Mouse (Mus musculus) fibroblast of lung, adult 2 months (primary cell): ENCODE results near the gene Mybbp1a.
"Not testable (repeated sequence)": the region's sequence is repeated elsewhere in the genome, so short reads cannot be mapped to it uniquely, and the experiment has no call there.

Experiments
- DNase-seq: peaks from one replicate; pipeline ENCODE4 v3.0.0-alpha.2; 2011; ENCODE audit warnings: low read depth

The Mybbp1a gene

GRCm38 (mm10) chr11:72413601-72414190, 27.5 kb upstream of the Mybbp1a start:
- DNase-seq = no peak

GRCm38 (mm10) chr11:72415155-72415554, 26.0 kb upstream of the Mybbp1a start:
- DNase-seq = no peak

GRCm38 (mm10) chr11:72416666-72417065, 24.5 kb upstream of the Mybbp1a start:
- DNase-seq = no peak

DNA sequence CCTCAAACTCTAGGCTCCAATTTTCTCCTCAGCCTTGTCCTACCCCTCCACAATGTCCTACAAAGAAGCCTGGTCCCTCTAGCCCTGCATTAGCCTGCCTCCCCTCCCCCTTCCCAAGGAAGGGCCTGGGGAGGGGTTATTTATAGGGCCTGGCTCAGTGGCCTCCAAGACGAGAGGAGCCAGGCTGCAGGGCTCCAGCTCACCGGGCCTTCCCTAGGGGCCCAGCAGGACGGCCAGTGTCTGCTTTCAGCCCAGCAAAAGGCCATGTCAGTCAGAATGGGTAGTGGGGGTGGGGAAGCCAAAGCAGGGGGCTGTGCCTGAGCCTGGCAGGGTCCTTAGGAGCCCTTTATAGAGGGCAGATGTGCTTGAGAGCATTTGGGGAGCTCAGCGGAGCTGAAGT, 23.8 kb upstream of the Mybbp1a start:
- DNase-seq = no peak

DNA sequence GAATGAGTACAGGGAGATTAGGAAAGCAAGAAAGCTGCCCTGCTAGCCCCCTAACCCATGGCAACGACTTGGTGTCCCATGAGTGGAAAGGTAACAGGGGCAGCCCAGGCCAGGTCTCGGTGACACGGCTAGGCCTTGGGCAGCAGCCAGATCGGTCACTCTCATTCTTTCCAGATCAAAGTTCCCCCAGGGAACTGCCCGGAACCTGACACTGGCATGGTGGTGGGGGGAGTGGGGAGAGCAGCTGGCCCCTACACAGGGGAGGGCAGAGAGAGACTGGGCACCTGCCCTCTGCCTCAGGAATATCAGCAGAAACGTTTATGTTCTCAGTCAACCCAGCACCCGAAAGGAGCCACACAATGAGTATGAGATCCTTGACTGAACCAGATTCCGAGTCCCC, 22.9 kb upstream of the Mybbp1a start:
- DNase-seq = no peak

GRCm38 (mm10) chr11:72419006-72419405, 22.1 kb upstream of the Mybbp1a start:
- DNase-seq = no peak

DNA sequence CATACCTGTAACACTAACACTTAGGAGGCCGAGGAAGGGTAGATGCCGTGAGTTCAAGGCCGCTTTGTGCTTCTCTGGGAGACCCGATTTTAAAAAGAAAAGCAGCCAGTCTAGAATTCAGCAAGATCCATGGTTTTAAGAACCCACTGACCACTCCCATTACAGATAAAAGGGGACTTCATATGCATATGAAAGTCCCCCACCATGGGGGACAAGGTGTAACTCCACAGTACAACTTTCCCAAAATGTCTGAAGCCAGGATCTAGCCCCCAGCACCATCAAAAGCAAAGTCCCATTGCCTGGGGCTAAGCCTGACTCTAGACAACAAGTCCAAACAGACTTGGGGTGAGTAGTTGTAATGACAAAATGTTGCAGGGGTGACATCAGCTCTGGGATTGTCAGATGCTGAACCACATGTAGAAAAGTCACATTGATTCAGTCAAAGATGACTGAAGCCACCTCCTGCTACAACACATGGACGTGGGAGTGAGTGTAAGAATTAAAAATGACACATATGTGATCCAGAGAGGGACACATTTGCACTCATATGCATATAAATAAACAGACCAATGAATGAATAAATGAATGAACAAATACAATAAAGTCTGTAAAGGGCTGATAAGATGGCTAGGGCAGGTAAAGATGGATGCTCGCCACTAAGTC, 20.6 kb upstream of the Mybbp1a start:
- no peak for DNase-seq

DNA sequence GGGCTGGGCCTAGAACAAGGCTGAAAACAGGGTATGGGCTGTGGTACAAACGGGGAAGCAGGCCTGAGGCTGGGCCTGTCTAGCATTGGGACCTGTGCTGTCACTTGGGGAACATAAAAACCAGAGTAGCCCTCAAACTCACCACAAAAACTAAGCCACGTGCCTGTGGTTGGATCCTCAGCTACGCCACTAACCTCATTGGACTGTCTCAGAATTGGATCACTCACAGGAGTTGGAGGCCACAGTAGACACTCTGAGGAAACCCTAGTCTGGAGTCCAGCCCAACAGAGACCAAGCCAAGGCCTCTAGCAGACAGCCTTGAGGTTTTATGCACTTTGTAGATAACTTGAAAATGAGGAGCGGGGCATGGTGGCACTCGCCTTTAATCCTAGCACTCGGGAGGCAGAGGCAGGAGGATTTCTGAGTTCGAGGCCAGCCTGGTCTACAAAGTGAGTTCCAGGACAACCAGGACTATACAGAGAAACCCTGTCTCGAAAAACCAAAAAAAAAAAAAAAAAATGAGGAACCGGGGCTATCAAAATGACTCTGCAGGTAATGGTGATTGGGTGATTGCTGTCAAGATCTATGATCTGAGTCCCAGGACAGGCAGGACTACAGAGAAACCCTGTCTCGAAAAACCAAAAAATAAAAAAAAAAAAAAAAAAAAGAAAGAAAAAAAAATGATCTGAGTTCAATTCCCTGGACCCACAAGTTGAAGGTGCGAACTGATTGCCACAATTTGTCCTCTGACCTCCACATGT, 19.5 kb upstream of the Mybbp1a start:
- no peak for DNase-seq

- DNase-seq = no peak
These were observed 17.5 kb upstream of the Mybbp1a start for GRCm38 (mm10) chr11:72423686-72424085.

DNA sequence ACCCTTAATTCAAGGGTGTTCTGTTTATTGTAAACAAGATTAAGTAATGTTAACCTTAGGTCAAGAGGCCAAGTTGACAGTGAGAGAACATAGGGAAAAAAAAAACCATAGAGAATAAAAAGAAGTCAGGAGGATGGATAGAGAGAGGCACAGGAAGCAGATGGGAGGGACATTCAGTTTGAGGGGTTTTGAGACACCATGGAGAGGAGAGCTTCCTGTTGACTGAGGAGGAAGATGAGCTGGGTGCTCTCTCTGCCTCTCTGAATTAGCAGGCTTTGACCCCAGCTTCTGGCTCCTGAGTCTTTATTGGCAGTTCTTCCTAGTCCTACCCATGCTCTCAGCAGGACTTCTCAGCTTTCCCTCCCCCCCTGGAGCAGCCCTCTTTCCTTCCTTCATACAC, 16.0 kb upstream of the Mybbp1a start:
- no peak for DNase-seq

GRCm38 (mm10) chr11:72426884-72427283, 14.3 kb upstream of the Mybbp1a start:
- no peak for DNase-seq

DNA sequence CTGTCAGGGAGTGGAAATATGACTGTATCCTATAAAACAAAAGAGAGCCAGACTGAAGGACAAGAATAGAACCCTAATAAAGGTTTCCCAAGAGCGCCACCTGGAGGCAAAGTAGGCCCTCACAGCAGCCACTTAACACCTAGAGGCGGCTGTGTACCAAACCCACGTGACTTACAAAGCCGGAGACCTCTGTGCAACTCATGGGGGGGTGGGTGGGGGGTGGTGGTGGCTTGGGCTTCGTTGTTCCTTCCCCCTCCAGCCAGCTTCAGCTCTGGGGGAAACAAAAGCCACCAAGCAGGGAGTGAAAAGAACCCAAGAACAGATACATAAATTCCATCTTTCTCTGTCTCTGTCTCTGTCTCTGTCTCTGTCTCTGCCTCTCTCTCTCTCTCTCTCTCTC, 12.5 kb upstream of the Mybbp1a start:
- DNase-seq = peak; percentile 26

DNA sequence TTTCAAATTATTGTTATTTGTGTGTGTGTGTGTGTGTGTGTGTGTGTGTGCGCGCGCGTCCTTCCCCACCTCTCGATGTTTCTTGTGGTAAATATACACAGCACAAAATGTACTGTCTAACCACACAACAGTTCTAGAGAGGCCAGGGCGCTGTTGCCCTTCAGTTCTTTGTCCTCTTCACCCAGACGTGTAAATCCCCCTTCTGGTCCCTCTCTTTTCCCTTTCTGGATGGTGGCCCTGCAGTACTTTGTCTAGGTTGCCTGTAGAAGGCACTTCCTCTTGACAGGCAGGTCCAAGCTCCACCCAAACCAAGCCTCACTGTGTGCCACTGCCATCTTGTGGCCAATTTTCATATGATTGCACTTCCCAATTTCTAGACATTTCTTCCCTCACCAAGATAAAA, 11.9 kb upstream of the Mybbp1a start:
- DNase-seq = peak; percentile 51

GRCm38 (mm10) chr11:72430311-72431068, 10.7 kb upstream of the Mybbp1a start:
- DNase-seq = not testable (repeated sequence)

GRCm38 (mm10) chr11:72434963-72435693, 6.0 kb upstream of the Mybbp1a start, which contains the start of gene Ggt6:
TSS of gene Ggt6 (plus strand) at chr11:72435526.
- no peak for DNase-seq

- no peak for DNase-seq
These were observed 5.5 kb upstream of the Mybbp1a start for GRCm38 (mm10) chr11:72435694-72436045.

DNA sequence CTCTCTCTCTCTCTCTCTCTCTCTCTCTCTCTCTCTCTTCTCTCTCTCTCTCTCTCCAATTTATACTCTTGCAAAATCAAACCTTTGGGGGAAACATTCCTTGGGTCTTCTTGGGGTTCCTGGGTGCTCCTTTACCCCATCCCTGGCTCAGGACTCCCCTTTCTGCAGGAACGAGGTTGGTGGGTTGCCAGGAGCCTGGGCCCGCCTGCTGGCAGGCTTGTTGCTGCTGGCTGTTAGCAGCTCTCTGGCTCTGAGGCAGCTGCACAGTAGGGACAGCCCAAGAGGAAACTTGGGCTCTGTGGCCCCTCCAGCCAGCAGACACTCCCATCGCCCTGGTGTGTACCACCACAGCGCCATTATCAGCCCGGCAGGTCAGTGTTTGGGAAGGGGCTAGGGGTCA, 4.9 kb upstream of the Mybbp1a start:
- no peak for DNase-seq

- DNase-seq = no peak
These were observed 4.2 kb upstream of the Mybbp1a start for GRCm38 (mm10) chr11:72436756-72437650.

GRCm38 (mm10) chr11:72438411-72438810, 2.7 kb upstream of the Mybbp1a start:
- DNase-seq = no peak

- DNase-seq = not testable (repeated sequence)
These were observed 574 bp upstream of the Mybbp1a start for GRCm38 (mm10) chr11:72440597-72440964.
